Mouse (Mus musculus): Measurements from ENCODE around the gene Gnptab.

- TF ChIP-seq CTCF (IDR thresholded peaks at IDR 0.05; ENCODE audit: low read depth, low read length) = no peak
- TF ChIP-seq TAL1 (conservative IDR thresholded peaks at IDR 0.05; ENCODE audit: low read depth, low read length) = no peak
- no peak for TF ChIP-seq POLR2AphosphoS5 (IDR thresholded peaks at IDR 0.05; ENCODE audit: insufficient replicate concordance, low read depth, low read length)
- no peak for TF ChIP-seq GATA1 (IDR thresholded peaks at IDR 0.05; ENCODE audit: borderline replicate concordance, low read length)
Measured at GRCm38 (mm10) chr10:88384081-88384480, 5.1 kb downstream of the Gnptab start.

Measured in G1E (cell line).